Mouse (Mus musculus) heart, embryonic 13.5 days (tissue): ENCODE data around the gene Usp6nl. TPM values are rescaled to one million over a fixed set of nuclear protein-coding genes. Genes with fewer than 3 reads are reported as not detected.

ENCODE experiments used
- ATAC-seq: fragments of 200-750 bp; cut with Nextera tagmentation; 2 replicates; pipeline ENCODE4 v1.8.0; 2017; ENCODE audit warnings: moderate TSS enrichment; ENCODE audit not compliant: insufficient number of reproducible peaks, low FRiP score, low TSS enrichment; ENCODE audit errors: extremely low read depth
- H3K27ac ChIP-seq: fragments of 300-500 bp; sonication (generic); replicated peaks from 2 replicates; pipeline ENCODE4 v1.5.1; 2015; ENCODE audit warnings: moderate library complexity, mild to moderate bottlenecking, inconsistent platforms
- H3K27me3 ChIP-seq: fragments of 300-500 bp; sonication (generic); replicated peaks from 2 replicates; pipeline ENCODE4 v1.6.1; 2015; ENCODE audit warnings: mild to moderate bottlenecking, inconsistent platforms
- H3K36me3 ChIP-seq: fragments of 300-500 bp; sonication (generic); 2 replicates; pipeline ENCODE4 v1.6.1; 2015; ENCODE audit warnings: mild to moderate bottlenecking, inconsistent platforms
- H3K4me1 ChIP-seq: fragments of 300-500 bp; sonication (generic); 2 replicates; pipeline ENCODE4 v1.6.1; 2015; ENCODE audit warnings: inconsistent platforms
- H3K4me2 ChIP-seq: fragments of 300-500 bp; sonication (generic); 2 replicates; pipeline ENCODE4 v1.6.1; 2015; ENCODE audit warnings: inconsistent platforms, mild to moderate bottlenecking, moderate library complexity
- H3K4me3 ChIP-seq: fragments of 300-500 bp; sonication (generic); 2 replicates; pipeline ENCODE4 v1.5.1; 2015; ENCODE audit warnings: moderate library complexity, mild to moderate bottlenecking, inconsistent platforms
- H3K9ac ChIP-seq: fragments of 300-500 bp; sonication (generic); 2 replicates; pipeline ENCODE4 v1.6.1; 2015; ENCODE audit warnings: inconsistent platforms, mild to moderate bottlenecking, moderate library complexity
- H3K9me3 ChIP-seq: fragments of 300-500 bp; sonication (generic); 2 replicates; pipeline ENCODE4 v1.6.1; 2016; ENCODE audit warnings: inconsistent platforms
- WGBS: fragments of 180-500 bp; shearing (Covaris S2); methylation state at CpG from one replicate; pipeline ENCODE4 v1.1.7; 2015; ENCODE audit warnings: mixed read lengths; 5-methylcytosine and 5-hydroxymethylcytosine counted together
- polyA plus RNA-seq: library from polyadenylated mRNA; unstranded; fragments of >200 nt; fragmentation: Nextera tagmentation; extraction: Ambion mirVana; gene quantifications from 2 replicates; pipeline ENCODE4 v1.2.1, GENCODE M21; 2015

The Usp6nl gene
- polyA plus RNA-seq, 1 experiment from 2014 or later, result 5.5 TPM

GRCm38 (mm10) chr2:6424851-6425250 is 102.4 kb downstream of the Usp6nl start:
- Histone ChIP-seq H3K9ac (no peak overlapping the region), H3K4me3 (no peak overlapping the region), H3K4me2 (no peak overlapping the region), H3K4me1 (no peaks in the 10 kb centered on the region; the same call in 1 of the 2 replicates), H3K27ac (no peak overlapping the region), H3K36me3 (peaks cover 60% of the 10 kb centered on the region), H3K27me3 (no peaks in the 10 kb centered on the region), H3K9me3 (no peaks in the 10 kb centered on the region)
- WGBS, result 78% methylated on average over 5 of the region's 5 CpGs
- no peak for ATAC-seq

GRCm38 (mm10) chr2:6436085-6436950 is 113.9 kb downstream of the Usp6nl start:
- Histone ChIP-seq H3K4me2 (no peak overlapping the region), H3K4me3 (no peak overlapping the region), H3K36me3 (peaks cover 41% of the 10 kb centered on the region), H3K27ac (no peak overlapping the region), H3K4me1 (no peaks in the 10 kb centered on the region), H3K9me3 (no peaks in the 10 kb centered on the region), H3K27me3 (no peaks in the 10 kb centered on the region), H3K9ac (no peak overlapping the region)
- 76% methylated on average over 16 of the region's 16 CpGs for WGBS
- ATAC-seq, result no peak

- H3K27me3 ChIP-seq, result no peaks in the 10 kb centered on the region
- H3K9ac ChIP-seq, result no peak overlapping the region
- no peaks in the 10 kb centered on the region for H3K9me3 ChIP-seq
- H3K4me3 ChIP-seq, result no peak overlapping the region
- ATAC-seq, result no peak
- H3K4me2 ChIP-seq, result no peak overlapping the region
- H3K4me1 ChIP-seq, result peaks cover 17% of the 10 kb centered on the region
- H3K27ac ChIP-seq, result no peak overlapping the region
- H3K36me3 ChIP-seq, result peaks cover 45% of the 10 kb centered on the region
- 85% methylated on average over 9 of the region's 9 CpGs for WGBS
Measured at GRCm38 (mm10) chr2:6441688-6442087, 119.2 kb downstream of the Usp6nl start.

GRCm38 (mm10) chr2:6442302-6442701 is 119.8 kb downstream of the Usp6nl start:
- ATAC-seq, result no peak
- H3K4me2 ChIP-seq, result no peak overlapping the region
- peaks cover 42% of the 10 kb centered on the region for H3K36me3 ChIP-seq
- no peak overlapping the region for H3K4me3 ChIP-seq
- no peaks in the 10 kb centered on the region for H3K27me3 ChIP-seq
- no peak overlapping the region for H3K27ac ChIP-seq
- H3K4me1 ChIP-seq, result peaks cover 17% of the 10 kb centered on the region
- no peak overlapping the region for H3K9ac ChIP-seq
- 65% methylated on average over 10 of the region's 10 CpGs for WGBS
- H3K9me3 ChIP-seq, result no peaks in the 10 kb centered on the region

- no peaks in the 10 kb centered on the region for H3K27me3 ChIP-seq
- H3K4me2 ChIP-seq, result no peak overlapping the region
- no peak overlapping the region for H3K9ac ChIP-seq
- 86% methylated on average over 4 of the region's 4 CpGs for WGBS
- H3K27ac ChIP-seq, result no peak overlapping the region
- H3K9me3 ChIP-seq, result no peaks in the 10 kb centered on the region
- peaks cover 39% of the 10 kb centered on the region for H3K36me3 ChIP-seq
- ATAC-seq, result no peak
- H3K4me1 ChIP-seq, result peaks cover 17% of the 10 kb centered on the region
- no peak overlapping the region for H3K4me3 ChIP-seq
Measured at GRCm38 (mm10) chr2:6444015-6444414, 121.5 kb downstream of the Usp6nl start.

- Histone ChIP-seq H3K27ac (no peak overlapping the region; the same call in 1 of the 2 replicates), H3K9me3 (no peaks in the 10 kb centered on the region), H3K36me3 (peaks cover 39% of the 10 kb centered on the region), H3K27me3 (no peaks in the 10 kb centered on the region), H3K4me1 (peaks cover 17% of the 10 kb centered on the region), H3K4me3 (no peak overlapping the region), H3K4me2 (peak overlapping the region; percentile 2; the same call in 1 of the 2 replicates), H3K9ac (no peak overlapping the region)
- 37% methylated on average over 4 of the region's 4 CpGs for WGBS
- ATAC-seq, result no peak
Measured at GRCm38 (mm10) chr2:6444723-6445169, 122.3 kb downstream of the Usp6nl start.

- no peak for ATAC-seq
- no peak overlapping the region for H3K4me2 ChIP-seq
- no peak overlapping the region for H3K4me3 ChIP-seq
- H3K27ac ChIP-seq, result no peak overlapping the region
- no peaks in the 10 kb centered on the region for H3K27me3 ChIP-seq
- no peaks in the 10 kb centered on the region for H3K9me3 ChIP-seq
- 64% methylated on average over 4 of the region's 4 CpGs for WGBS
- H3K9ac ChIP-seq, result no peak overlapping the region
- peaks cover 17% of the 10 kb centered on the region for H3K4me1 ChIP-seq
- peaks cover 30% of the 10 kb centered on the region for H3K36me3 ChIP-seq
Measured at GRCm38 (mm10) chr2:6445858-6446257, 123.4 kb downstream of the Usp6nl start.

- H3K4me2 ChIP-seq, result no peak overlapping the region
- no peak overlapping the region for H3K27ac ChIP-seq
- no peaks in the 10 kb centered on the region for H3K27me3 ChIP-seq
- 0 out of 2 replicates have a peak, but pooled peaks cover 6% of the 10 kb centered on the region for H3K36me3 ChIP-seq
- H3K4me3 ChIP-seq, result no peak overlapping the region
- no peaks in the 10 kb centered on the region for H3K9me3 ChIP-seq
- 98% methylated on average over 2 of the region's 2 CpGs for WGBS
- H3K9ac ChIP-seq, result no peak overlapping the region
- ATAC-seq, result no peak
- H3K4me1 ChIP-seq, result peaks cover 19% of the 10 kb centered on the region
Measured at GRCm38 (mm10) chr2:6448880-6449279, 126.4 kb downstream of the Usp6nl start.

GRCm38 (mm10) chr2:6449656-6450055 is 127.2 kb downstream of the Usp6nl start:
- whole genome bisulfite sequencing, result 64% methylated on average over 3 of the region's 3 CpGs
- Histone ChIP-seq H3K36me3 (0 out of 2 replicates have a peak, but pooled peaks cover 6% of the 10 kb centered on the region), H3K9me3 (no peaks in the 10 kb centered on the region), H3K4me1 (peaks cover 18% of the 10 kb centered on the region), H3K4me2 (no peak overlapping the region), H3K9ac (no peak overlapping the region), H3K4me3 (no peak overlapping the region), H3K27me3 (no peaks in the 10 kb centered on the region), H3K27ac (no peak overlapping the region)
- no peak for ATAC-seq

- WGBS, result 80% methylated on average over 3 of the region's 3 CpGs
Measured at GRCm38 (mm10) chr2:6450544-6450943, 128.1 kb downstream of the Usp6nl start.

GRCm38 (mm10) chr2:6454941-6455516 is 132.6 kb downstream of the Usp6nl start:
- WGBS, result 36% methylated on average over 7 of the region's 7 CpGs
- Histone ChIP-seq H3K9ac (no peak overlapping the region), H3K27me3 (no peaks in the 10 kb centered on the region), H3K9me3 (no peaks in the 10 kb centered on the region), H3K27ac (peak overlapping the region; percentile 61), H3K36me3 (no peaks in the 10 kb centered on the region), H3K4me3 (no peak overlapping the region), H3K4me2 (no peak overlapping the region), H3K4me1 (peaks cover 19% of the 10 kb centered on the region)
- ATAC-seq, result no peak; the same call in 1 of the 2 replicates

More at GRCm38 (mm10) chr2:6450544-6450943, 128.1 kb downstream of the Usp6nl start:
- Histone ChIP-seq H3K4me2 (no peak overlapping the region), H3K27me3 (no peaks in the 10 kb centered on the region), H3K9ac (no peak overlapping the region), H3K4me3 (no peak overlapping the region), H3K36me3 (0 out of 2 replicates have a peak, but pooled peaks cover 6% of the 10 kb centered on the region), H3K27ac (no peak overlapping the region), H3K4me1 (peaks cover 18% of the 10 kb centered on the region), H3K9me3 (no peaks in the 10 kb centered on the region)
- no peak for ATAC-seq
